Mouse (Mus musculus) MEL (cell line): ENCODE data around the gene Nol7. TPM values are rescaled to one million over a fixed set of nuclear protein-coding genes. Genes with fewer than 3 reads are reported as not detected.

Experiments used
- DNase-seq: peaks from one replicate; pipeline ENCODE4 v3.0.0; 2011; ENCODE audit warnings: low read depth, low spot score
- H3K27ac ChIP-seq: 2 replicates; pipeline ENCODE4 v1.5.1; 2012; ENCODE audit warnings: low read depth, mild to moderate bottlenecking, control low read depth, low read length, moderate library complexity; ENCODE audit not compliant: control insufficient read depth
- H3K27me3 ChIP-seq, 2 experiments: fragments of 150-350 bp in 1 of 2; sonication (generic) in 1 of 2; 2 replicates each; pipeline ENCODE4 v1.6.1; 2012; ENCODE audit warnings: low read length in 2 of 2, mild to moderate bottlenecking in 2 of 2, improper control_type of control experiment in 1 of 2, moderate library complexity in 1 of 2; ENCODE audit not compliant: insufficient read depth in 2 of 2, control insufficient read depth in 1 of 2
- H3K36me3 ChIP-seq, 2 experiments: 2 replicates each; pipeline ENCODE4 v1.6.1; 2012 to 2014; ENCODE audit warnings: low read length in 2 of 2, improper control_type of control experiment in 1 of 2, inconsistent platforms in 1 of 2, mild to moderate bottlenecking in 1 of 2; ENCODE audit not compliant: insufficient read depth in 2 of 2, control insufficient read depth in 1 of 2
- H3K4me1 ChIP-seq, 2 experiments: fragments of 150-350 bp in 1 of 2; sonication (generic) in 1 of 2; 2 replicates each; pipeline ENCODE4 v1.6.1; 2012; ENCODE audit warnings: low read length in 2 of 2, improper control_type of control experiment in 1 of 2, mild to moderate bottlenecking in 1 of 2; ENCODE audit not compliant: insufficient read depth in 2 of 2, control insufficient read depth in 1 of 2
- H3K4me3 ChIP-seq, 2 experiments: fragments of 150-350 bp in 1 of 2; sonication (generic) in 1 of 2; 2 replicates each; pipeline ENCODE4 v1.5.1; 2012; ENCODE audit warnings: low read depth in 2 of 2, low read length in 2 of 2, mild to moderate bottlenecking in 2 of 2, moderate library complexity in 2 of 2, control low read depth in 1 of 2, improper control_type of control experiment in 1 of 2; ENCODE audit not compliant: control insufficient read depth in 1 of 2, insufficient read depth in 1 of 2
- H3K79me2 ChIP-seq: 2 replicates; pipeline ENCODE4 v1.6.1; 2012; ENCODE audit warnings: mild to moderate bottlenecking, low read length, moderate library complexity; ENCODE audit not compliant: control insufficient read depth, poor library complexity, insufficient read depth
- H3K9ac ChIP-seq: 2 replicates; pipeline ENCODE4 v1.6.1; 2012; ENCODE audit warnings: low read depth, mild to moderate bottlenecking, control low read depth, low read length, moderate library complexity; ENCODE audit not compliant: control insufficient read depth, poor library complexity, severe bottlenecking
- H3K9me3 ChIP-seq: fragments of 150-350 bp; sonication (generic); replicated peaks from 2 replicates; pipeline ENCODE4 v1.6.1; 2012; ENCODE audit warnings: mild to moderate bottlenecking, low read length, improper control_type of control experiment, moderate library complexity; ENCODE audit not compliant: insufficient read depth
- CHD1 ChIP-seq: IDR thresholded peaks from 2 replicates; pipeline ENCODE4 v1.6.1; 2012; ENCODE audit warnings: low read depth, mild to moderate bottlenecking, inconsistent platforms, low read length, improper control_type of control experiment
- ELF1 ChIP-seq: IDR thresholded peaks from 2 replicates; pipeline ENCODE4 v1.6.1; 2014; ENCODE audit warnings: low read depth, mild to moderate bottlenecking, inconsistent platforms, low read length, improper control_type of control experiment, moderate library complexity
- ETS1 ChIP-seq: IDR thresholded peaks from 2 replicates; pipeline ENCODE4 v1.6.1; 2012; ENCODE audit warnings: low read depth, mild to moderate bottlenecking, inconsistent platforms, low read length, improper control_type of control experiment, moderate library complexity
- GABPA ChIP-seq: IDR thresholded peaks from 2 replicates; pipeline ENCODE4 v1.6.1; 2012; ENCODE audit warnings: low read depth, mild to moderate bottlenecking, inconsistent platforms, low read length, improper control_type of control experiment, moderate library complexity
- JUND ChIP-seq: IDR thresholded peaks from 2 replicates; pipeline ENCODE4 v1.6.1; 2011; ENCODE audit warnings: low read depth, mild to moderate bottlenecking, improper control_type of control experiment, low read length
- MAFK ChIP-seq: IDR thresholded peaks from 2 replicates; pipeline ENCODE4 v1.6.1; 2011; ENCODE audit warnings: low read depth, mild to moderate bottlenecking, low read length, improper control_type of control experiment, borderline replicate concordance
- MAX ChIP-seq: IDR thresholded peaks from 2 replicates; pipeline ENCODE4 v1.6.1; 2011; ENCODE audit warnings: low read length, improper control_type of control experiment
- MEF2A ChIP-seq: IDR thresholded peaks from 2 replicates; pipeline ENCODE4 v1.6.1; 2014; ENCODE audit warnings: low read depth, mild to moderate bottlenecking, inconsistent platforms, low read length, improper control_type of control experiment; ENCODE audit not compliant: poor library complexity, insufficient replicate concordance, severe bottlenecking; ENCODE audit errors: extremely low read depth
- MXI1 ChIP-seq: IDR thresholded peaks from 2 replicates; pipeline ENCODE4 v1.6.1; 2011; ENCODE audit warnings: mild to moderate bottlenecking, low read depth, low read length, improper control_type of control experiment
- MYB ChIP-seq: IDR thresholded peaks from 2 replicates; pipeline ENCODE4 v1.6.1; 2011; ENCODE audit warnings: mild to moderate bottlenecking, low read depth, low read length, improper control_type of control experiment
- MYC ChIP-seq: IDR thresholded peaks from 2 replicates; pipeline ENCODE4 v1.6.1; 2011; ENCODE audit warnings: low read depth, mild to moderate bottlenecking, low read length, improper control_type of control experiment, moderate library complexity
- NELFE ChIP-seq: IDR thresholded peaks from 2 replicates; pipeline ENCODE4 v1.6.1; 2011; ENCODE audit warnings: low read depth, low read length, improper control_type of control experiment
- POLR2A ChIP-seq, 2 experiments: IDR thresholded peaks; 2 replicates each; pipeline ENCODE4 v1.6.1; 2011 to 2012; ENCODE audit warnings: low read length in 2 of 2, mild to moderate bottlenecking in 2 of 2, control low read depth in 1 of 2, improper control_type of control experiment in 1 of 2, low read depth in 1 of 2, moderate library complexity in 1 of 2; ENCODE audit not compliant: control insufficient read depth in 1 of 2, insufficient read depth in 1 of 2, poor library complexity in 1 of 2
- POLR2AphosphoS2 ChIP-seq: IDR thresholded peaks from 2 replicates; pipeline ENCODE4 v1.6.1; 2011; ENCODE audit warnings: low read length, improper control_type of control experiment
- POLR2AphosphoS5 ChIP-seq: IDR thresholded peaks from 2 replicates; pipeline ENCODE4 v1.6.1; 2012; ENCODE audit warnings: low read depth, borderline replicate concordance, mild to moderate bottlenecking, inconsistent platforms, low read length, moderate library complexity, mixed read lengths
- RAD21 ChIP-seq: IDR thresholded peaks from 2 replicates; pipeline ENCODE4 v1.6.1; 2011; ENCODE audit warnings: mild to moderate bottlenecking, low read depth, low read length, improper control_type of control experiment
- RCOR1 ChIP-seq: IDR thresholded peaks from 2 replicates; pipeline ENCODE4 v1.6.1; 2012; ENCODE audit warnings: low read depth, mild to moderate bottlenecking, inconsistent platforms, low read length, improper control_type of control experiment
- SIN3A ChIP-seq: IDR thresholded peaks from 2 replicates; pipeline ENCODE4 v1.6.1; 2012; ENCODE audit warnings: low read length, improper control_type of control experiment, inconsistent platforms
- SMC3 ChIP-seq: IDR thresholded peaks from 2 replicates; pipeline ENCODE4 v1.6.1; 2011; ENCODE audit warnings: low read depth, low read length, improper control_type of control experiment
- TBP ChIP-seq: IDR thresholded peaks from 2 replicates; pipeline ENCODE4 v1.8.0; 2011; ENCODE audit warnings: low read depth, low read length, improper control_type of control experiment
- TCF12 ChIP-seq: IDR thresholded peaks from 2 replicates; pipeline ENCODE4 v1.6.1; 2014; ENCODE audit warnings: low read depth, mild to moderate bottlenecking, inconsistent platforms, low read length, improper control_type of control experiment, moderate library complexity
- UBTF ChIP-seq: IDR thresholded peaks from 2 replicates; pipeline ENCODE4 v1.6.1; 2012; ENCODE audit warnings: low read depth, mild to moderate bottlenecking, inconsistent platforms, low read length, improper control_type of control experiment, moderate library complexity, borderline replicate concordance; ENCODE audit not compliant: insufficient read depth
- USF1 ChIP-seq: IDR thresholded peaks from 2 replicates; pipeline ENCODE4 v1.6.1; 2014; ENCODE audit warnings: low read depth, mild to moderate bottlenecking, inconsistent platforms, low read length, improper control_type of control experiment, moderate library complexity
- USF2 ChIP-seq, 2 experiments: IDR thresholded peaks; 2 replicates each; pipeline ENCODE4 v1.6.1; 2011 to 2012; ENCODE audit warnings: improper control_type of control experiment in 2 of 2, low read length in 2 of 2, borderline replicate concordance in 1 of 2, inconsistent platforms in 1 of 2, low read depth in 1 of 2, mild to moderate bottlenecking in 1 of 2; ENCODE audit not compliant: insufficient read depth in 1 of 2
- ZC3H11A ChIP-seq: IDR thresholded peaks from 2 replicates; pipeline ENCODE4 v1.6.1; 2012; ENCODE audit warnings: low read depth, mild to moderate bottlenecking, inconsistent platforms, low read length, improper control_type of control experiment
- ZNF384 ChIP-seq: IDR thresholded peaks from 2 replicates; pipeline ENCODE4 v1.6.1; 2012; ENCODE audit warnings: low read depth, mild to moderate bottlenecking, inconsistent platforms, low read length, improper control_type of control experiment
- polyA plus RNA-seq, 2 experiments: library from polyadenylated mRNA; stranded (reverse) in 1 of 2; unstranded in 1 of 2; fragments of >175 nt in 1 of 2; fragments of >200 nt in 1 of 2; gene quantifications; 2 replicates each; pipeline versions ENCODE4 v1.2.1 to v1.2.4; 2012; ENCODE audit warnings: low replicate concordance in 2 of 2, low read depth in 1 of 2; ENCODE audit not compliant: insufficient read length in 2 of 2, insufficient read depth in 1 of 2, missing spikeins in 1 of 2
- total RNA-seq: library from RNA; depleted of rRNA; stranded (reverse); fragments of 300-350 nt; gene quantifications from 2 replicates; pipeline ENCODE4 v1.2.3, GENCODE M21; 2012

The Nol7 gene
- total and polyA plus RNA-seq, 3 experiments = 157 to 253 (median 186) TPM

GRCm38 (mm10) chr13:43440376-43440775 lies 42.2 kb downstream of the Nol7 start:
- Histone ChIP-seq H3K27me3 (no peaks in the 10 kb centered on the region), H3K9me3 (no peaks in the 10 kb centered on the region), H3K9ac (no peak overlapping the region), H3K36me3 (peaks cover 0 to 14% of the 10 kb centered on the region in 2 experiments; a peak in 3 of 4 replicates), H3K4me1 (peaks cover 5 to 6% of the 10 kb centered on the region in 2 experiments), H3K27ac (no peak overlapping the region), H3K4me3 (no peak overlapping the region), H3K79me2 (peaks cover 36% of the 10 kb centered on the region)
- peak; percentile 36 for DNase-seq
- TF ChIP-seq MYC (no peak), UBTF (no peak), ZNF384 (no peak), GABPA (no peak), ETS1 (no peak), NELFE (no peak), MXI1 (no peak), ELF1 (no peak), MAFK (no peak), POLR2AphosphoS2 (no peak), MEF2A (no peak), CHD1 (no peak), MYB (no peak), RCOR1 (no peak), RAD21 (no peak), SMC3 (no peak), SIN3A (no peak), TCF12 (no peak), POLR2AphosphoS5 (no peak), USF1 (no peak)

- peaks cover 36% of the 10 kb centered on the region for H3K79me2 ChIP-seq
- H3K4me3 ChIP-seq = no peak overlapping the region
- TF ChIP-seq MEF2A = no peak
- TF ChIP-seq MAX = no peak
- no peak for TF ChIP-seq ZC3H11A
- TF ChIP-seq USF2 (IDR thresholded peaks at IDR 0.05; ENCODE audit: borderline replicate concordance in 1 of 2, insufficient read depth in 1 of 2, low read depth in 1 of 2, low read length in 2 of 2) = no peak
- TF ChIP-seq TBP = no peak
- TF ChIP-seq JUND = no peak
- TF ChIP-seq POLR2A (IDR thresholded peaks at IDR 0.05; ENCODE audit: control insufficient read depth in 1 of 2, insufficient read depth in 1 of 2, low read depth in 1 of 2, low read length in 2 of 2, poor library complexity in 1 of 2) = no peak
- no peak for TF ChIP-seq NELFE
- no peak for TF ChIP-seq POLR2AphosphoS5
- TF ChIP-seq GABPA = no peak
- no peaks in the 10 kb centered on the region for H3K27me3 ChIP-seq
- H3K4me1 ChIP-seq = peaks cover 6 to 7% of the 10 kb centered on the region in 2 experiments
- H3K9me3 ChIP-seq = no peaks in the 10 kb centered on the region
- H3K36me3 ChIP-seq = peaks cover 0 to 14% of the 10 kb centered on the region in 2 experiments; a peak in 3 of 4 replicates
- DNase-seq = no peak
- no peak overlapping the region for H3K9ac ChIP-seq
- H3K27ac ChIP-seq = no peak overlapping the region
Observed at GRCm38 (mm10) chr13:43442551-43442950, 44.4 kb downstream of the Nol7 start.
